Mouse (Mus musculus) embryo, embryonic 9.5 days (tissue): ENCODE data around the gene Aqp5.

Source experiments
- DNase-seq: peaks from one replicate; pipeline ENCODE4 v3.0.0-alpha.2; 2017; ENCODE audit errors: extremely low spot score

The Aqp5 gene

GRCm38 (mm10) chr15:99637405-99638123, 47.0 kb downstream of the Aqp5 start:
- DNase-seq, result no peak

DNA sequence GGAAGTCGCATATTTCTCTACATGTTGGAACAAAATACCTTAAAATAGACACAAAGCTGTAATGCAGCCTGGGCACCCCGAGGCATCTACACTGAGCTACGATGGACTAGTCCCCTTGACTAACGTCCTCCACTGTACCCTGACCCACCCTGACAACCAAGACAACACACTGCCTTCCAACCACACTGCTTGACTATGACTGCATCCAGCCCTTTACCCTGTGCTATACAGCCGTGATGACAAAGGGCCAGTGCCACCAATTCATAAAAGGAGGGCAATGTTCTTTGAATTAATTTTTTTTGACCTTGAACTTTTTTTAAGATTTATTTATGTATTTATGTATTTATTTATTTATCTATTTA, 47.5 kb downstream of the Aqp5 start:
- DNase-seq, result no peak

- DNase-seq, result no peak
Observed at GRCm38 (mm10) chr15:99642622-99643021, 52.0 kb downstream of the Aqp5 start.

DNA sequence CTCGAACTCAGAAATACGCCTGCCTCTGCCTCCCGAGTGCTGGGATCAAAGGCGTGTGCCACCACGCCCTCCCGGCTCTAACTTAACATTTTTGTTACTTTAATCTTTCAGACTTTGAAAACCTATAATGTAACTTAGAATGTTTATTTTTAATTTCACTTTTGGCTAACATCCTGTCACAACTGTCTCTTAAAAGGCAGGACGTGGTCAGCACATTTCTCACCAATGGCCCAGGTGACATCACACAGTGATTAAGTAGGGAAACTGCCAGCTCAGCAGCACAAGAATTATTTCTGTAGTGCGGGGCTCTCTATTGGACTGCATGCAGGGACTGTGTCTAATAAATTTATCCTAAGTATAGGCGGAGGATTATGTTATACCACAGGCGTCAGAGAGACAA, 53.2 kb downstream of the Aqp5 start:
- no peak for DNase-seq
